Mouse (Mus musculus): Measurements from ENCODE around the gene Pald1. TPM values are rescaled to one million over a fixed set of nuclear protein-coding genes. Genes with fewer than 3 reads are reported as not detected.

The Pald1 gene
- total and polyA plus RNA-seq, 2 experiments from 2014 or later, result 17.9 to 66.8 TPM

GRCm38 (mm10) chr10:61383715-61384047 lies 351 bp upstream of the Pald1 start:
- ATAC-seq (ENCODE audit: insufficient read depth, low read depth) (peak; percentile 1; the same call in 1 of the 2 replicates), DNase-seq (ENCODE audit: low spot score) (no peak)
- H3K36me3 ChIP-seq (replicated peaks; ENCODE audit: control insufficient read depth, insufficient read depth, low read length), result no peaks in the 10 kb centered on the region
- H3K9me3 ChIP-seq (replicated peaks; ENCODE audit: control insufficient read depth, low read length), result no peaks in the 10 kb centered on the region
- peak overlapping the region; percentile 87 for H3K27ac ChIP-seq (ENCODE audit: low read depth)
- no peaks in the 10 kb centered on the region for H3K27me3 ChIP-seq (ENCODE audit: control insufficient read depth, insufficient read depth, low read length)
- 11% methylated on average over 11 of the region's 11 CpGs for WGBS
- peak overlapping the region; percentile 95 for H3K4me2 ChIP-seq (ENCODE audit: low read depth, low read length)
- H3K9ac ChIP-seq (replicated peaks; ENCODE audit: low read depth, low read length), result peak overlapping the region; percentile 66
- peaks cover 43% of the 10 kb centered on the region for H3K4me1 ChIP-seq (ENCODE audit: control insufficient read depth, insufficient read depth)
- TF ChIP-seq CTCF (IDR thresholded peaks at IDR 0.05; ENCODE audit: low read depth), result no peak
- H3K4me3 ChIP-seq (ENCODE audit: low read depth, low read length), result peak overlapping the region; percentile 85

GRCm38 (mm10) chr10:61382281-61382731 lies 1.0 kb downstream of the Pald1 start:
- TF ChIP-seq EP300 (IDR thresholded peaks at IDR 0.05; ENCODE audit: low read depth) (no peak), CTCF (IDR thresholded peaks at IDR 0.05; ENCODE audit: low read depth) (no peak)
- 0% methylated on average over 8 of the region's 8 CpGs for WGBS
- no peaks in the 10 kb centered on the region for H3K9me3 ChIP-seq (replicated peaks; ENCODE audit: control insufficient read depth, low read length)
- peak overlapping the region; percentile 87 for H3K27ac ChIP-seq (ENCODE audit: low read depth)
- H3K36me3 ChIP-seq (replicated peaks; ENCODE audit: control insufficient read depth, insufficient read depth, low read length), result no peaks in the 10 kb centered on the region
- ATAC-seq (ENCODE audit: insufficient read depth, low read depth) (no peak), DNase-seq (ENCODE audit: low spot score) (no peak)
- H3K27me3 ChIP-seq (ENCODE audit: control insufficient read depth, insufficient read depth, low read length), result no peaks in the 10 kb centered on the region
- peak overlapping the region; percentile 66 for H3K9ac ChIP-seq (replicated peaks; ENCODE audit: low read depth, low read length)
- peaks cover 52% of the 10 kb centered on the region for H3K4me1 ChIP-seq (ENCODE audit: control insufficient read depth, insufficient read depth)
- peak overlapping the region; percentile 85 for H3K4me3 ChIP-seq (ENCODE audit: low read depth, low read length)
- H3K4me2 ChIP-seq (ENCODE audit: low read depth, low read length), result peak overlapping the region; percentile 95

- peak overlapping the region; percentile 85 for H3K4me3 ChIP-seq (ENCODE audit: low read depth, low read length)
- peak overlapping the region; percentile 95 for H3K4me2 ChIP-seq (ENCODE audit: low read depth, low read length)
- H3K27ac ChIP-seq (ENCODE audit: low read depth), result peak overlapping the region; percentile 87
- ATAC-seq (ENCODE audit: insufficient read depth, low read depth), result no peak
- H3K9ac ChIP-seq (replicated peaks; ENCODE audit: low read depth, low read length), result peak overlapping the region; percentile 66
- H3K4me1 ChIP-seq (ENCODE audit: control insufficient read depth, insufficient read depth), result peaks cover 52% of the 10 kb centered on the region
- H3K9me3 ChIP-seq (replicated peaks; ENCODE audit: control insufficient read depth, low read length), result no peaks in the 10 kb centered on the region
- H3K36me3 ChIP-seq (replicated peaks; ENCODE audit: control insufficient read depth, insufficient read depth, low read length), result no peaks in the 10 kb centered on the region
- H3K27me3 ChIP-seq (ENCODE audit: control insufficient read depth, insufficient read depth, low read length), result no peaks in the 10 kb centered on the region
- DNase-seq (ENCODE audit: low spot score), result no peak
- TF ChIP-seq EP300 (IDR thresholded peaks at IDR 0.05; ENCODE audit: low read depth) (no peak), CTCF (IDR thresholded peaks at IDR 0.05; ENCODE audit: low read depth) (no peak)
- WGBS, result 12% methylated on average over 8 of the region's 8 CpGs
These were observed 1.5 kb downstream of the Pald1 start for GRCm38 (mm10) chr10:61381823-61382222.

- WGBS, result under 1% methylated on average over 9 of the region's 9 CpGs
- H3K27ac ChIP-seq (ENCODE audit: low read depth), result peak overlapping the region; percentile 87
- no peaks in the 10 kb centered on the region for H3K36me3 ChIP-seq (replicated peaks; ENCODE audit: control insufficient read depth, insufficient read depth, low read length)
- H3K27me3 ChIP-seq (ENCODE audit: control insufficient read depth, insufficient read depth, low read length), result no peaks in the 10 kb centered on the region
- ATAC-seq (ENCODE audit: insufficient read depth, low read depth) (peak; percentile 76), DNase-seq (ENCODE audit: low spot score) (peak; percentile 85)
- H3K9ac ChIP-seq (replicated peaks; ENCODE audit: low read depth, low read length), result peak overlapping the region; percentile 42; the same call in 1 of the 2 replicates
- H3K4me3 ChIP-seq (ENCODE audit: low read depth, low read length), result peak overlapping the region; percentile 85
- H3K9me3 ChIP-seq (replicated peaks; ENCODE audit: control insufficient read depth, low read length), result no peaks in the 10 kb centered on the region
- H3K4me1 ChIP-seq (ENCODE audit: control insufficient read depth, insufficient read depth), result peaks cover 59% of the 10 kb centered on the region
- peak overlapping the region; percentile 95 for H3K4me2 ChIP-seq (ENCODE audit: low read depth, low read length)
- TF ChIP-seq EP300 (IDR thresholded peaks at IDR 0.05; ENCODE audit: low read depth), result peak; percentile 59; the same call in 1 of the 2 replicates
- peak; percentile 25 for TF ChIP-seq CTCF (IDR thresholded peaks at IDR 0.05; ENCODE audit: low read depth)
These were observed 3.1 kb downstream of the Pald1 start for GRCm38 (mm10) chr10:61380186-61380585.

GRCm38 (mm10) chr10:61379340-61380040 lies 3.8 kb downstream of the Pald1 start:
- H3K9me3 ChIP-seq (replicated peaks; ENCODE audit: control insufficient read depth, low read length), result no peaks in the 10 kb centered on the region
- TF ChIP-seq EP300 (IDR thresholded peaks at IDR 0.05; ENCODE audit: low read depth) (no peak), CTCF (IDR thresholded peaks at IDR 0.05; ENCODE audit: low read depth) (no peak)
- DNase-seq (ENCODE audit: low spot score), result no peak
- H3K9ac ChIP-seq (replicated peaks; ENCODE audit: low read depth, low read length), result 0 out of 2 replicates have a peak overlapping the region, but pooled peaks have one; percentile 42
- 66% methylated on average over 13 of the region's 13 CpGs for WGBS
- no peaks in the 10 kb centered on the region for H3K27me3 ChIP-seq (ENCODE audit: control insufficient read depth, insufficient read depth, low read length)
- no peaks in the 10 kb centered on the region for H3K36me3 ChIP-seq (replicated peaks; ENCODE audit: control insufficient read depth, insufficient read depth, low read length)
- H3K4me3 ChIP-seq (ENCODE audit: low read depth, low read length), result 0 out of 2 replicates have a peak overlapping the region, but pooled peaks have one; percentile 85
- ATAC-seq (ENCODE audit: insufficient read depth, low read depth), result no peak
- peak overlapping the region; percentile 95 for H3K4me2 ChIP-seq (ENCODE audit: low read depth, low read length)
- H3K27ac ChIP-seq (ENCODE audit: low read depth), result peak overlapping the region; percentile 87
- H3K4me1 ChIP-seq (ENCODE audit: control insufficient read depth, insufficient read depth), result peaks cover 66% of the 10 kb centered on the region
